In the genomic region with DNA sequence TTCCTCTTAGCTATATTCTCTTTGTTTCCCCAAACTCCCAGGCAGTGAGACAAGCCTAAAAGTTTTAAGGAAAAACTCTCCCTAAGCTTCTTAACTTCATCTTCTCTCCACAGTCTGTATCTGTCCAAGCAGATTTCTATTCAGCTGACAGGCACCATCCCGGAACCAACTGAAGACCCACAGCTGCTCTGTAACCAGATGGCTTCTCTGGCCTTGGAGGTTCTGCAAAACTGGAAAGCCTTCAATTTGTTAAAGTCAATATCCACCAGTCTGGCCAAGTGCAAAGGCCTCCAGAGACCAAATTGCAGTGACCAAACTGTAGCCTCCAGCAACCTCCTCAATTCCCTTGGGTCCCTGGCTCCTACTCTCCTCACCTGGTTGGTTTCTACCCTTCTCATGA, we compare ENCODE assay signal across 13 mouse cellular contexts.
A peak's percentile ranks its signal among the peaks of the same experiment; 100 is the strongest.
DNase-seq lines count a peak whose midpoint lies in the region.
"Had no signal": no experiment of that assay in that cellular context is flagged by ENCODE, and none has a peak within 500 bp of the region (broad histone marks: within the 10 kb centered on the region; RNA-seq: fewer than 3 reads in every experiment).

No protein-coding gene starts in this region.

- intact Hi-C loops in gastrocnemius, postnatal 36 days (cut with DNase I), result no loop called here
- intact Hi-C loops in heart, postnatal 36 days (cut with DNase I), result no loop called here

- DNase-seq in gastrocnemius, adult 8-10 months (ENCODE audit: low spot score in 2 of 2), result peak; percentile 8 to 10
- no peak for DNase-seq in gastrocnemius, postnatal 36 days
- DNase-seq in kidney, postnatal 10 days, result peak; percentile 56
- no peak for DNase-seq in kidney, adult 8-10 months
- peak; percentile 23 to 45 for DNase-seq in heart, adult 9 months (ENCODE audit: low spot score in 2 of 2)
- DNase-seq in heart, postnatal 36 days, result peak; percentile 4
- no peak for DNase-seq in B cell, adult 2 months
- DNase-seq: cerebellum, adult 9-11 months; forebrain, postnatal 0 days; left cerebral cortex, postnatal 4 days; lung, adult 18-20 months; right cerebral cortex, adult 18-20 months; thymus, adult 2 months had no signal

Comparison
In these comparisons a context has a peak if more than half of its experiments do, and no peak if none do; other contexts are left out.
1. DNase-seq: peak in gastrocnemius, adult 8-10 months (2 of 2), kidney, postnatal 10 days (single experiment), heart, adult 9 months (2 of 2) and heart, postnatal 36 days (2 of 2); none in gastrocnemius, postnatal 36 days (0 of 2), kidney, adult 8-10 months (0 of 2) and B cell, adult 2 months (0 of 2).